Mouse (Mus musculus) neural tube, embryonic 12.5 days (tissue): ENCODE results near the gene Vax2. TPM values are rescaled to one million over a fixed set of nuclear protein-coding genes. Genes with fewer than 3 reads are reported as not detected.

Experiments used
- ATAC-seq: fragments of 200-750 bp; cut with Nextera tagmentation; 2 replicates; pipeline ENCODE4 v1.8.0; 2017; ENCODE audit warnings: low read depth, mild to moderate bottlenecking, moderate TSS enrichment, moderate library complexity; ENCODE audit not compliant: low FRiP score
- H3K27ac ChIP-seq: fragments of 300-500 bp; sonication (generic); 2 replicates; pipeline ENCODE4 v1.5.1; 2016
- H3K27me3 ChIP-seq: fragments of 300-500 bp; sonication (generic); replicated peaks from 2 replicates; pipeline ENCODE4 v1.6.1; 2016; ENCODE audit warnings: mild to moderate bottlenecking
- H3K36me3 ChIP-seq: fragments of 300-500 bp; sonication (generic); 2 replicates; pipeline ENCODE4 v1.6.1; 2016; ENCODE audit warnings: mild to moderate bottlenecking
- H3K4me1 ChIP-seq: fragments of 300-500 bp; sonication (generic); 2 replicates; pipeline ENCODE4 v1.6.1; 2016
- H3K4me2 ChIP-seq: fragments of 300-500 bp; sonication (generic); replicated peaks from 2 replicates; pipeline ENCODE4 v1.6.1; 2016; ENCODE audit warnings: mild to moderate bottlenecking
- H3K4me3 ChIP-seq: fragments of 300-500 bp; sonication (generic); 2 replicates; pipeline ENCODE4 v1.5.1; 2016
- H3K9ac ChIP-seq: fragments of 300-500 bp; sonication (generic); 2 replicates; pipeline ENCODE4 v1.6.1; 2016; ENCODE audit warnings: mild to moderate bottlenecking
- H3K9me3 ChIP-seq: fragments of 300-500 bp; sonication (generic); 2 replicates; pipeline ENCODE4 v1.6.1; 2016; ENCODE audit warnings: mild to moderate bottlenecking
- WGBS: fragments of 180-500 bp; shearing (Covaris S2); methylation state at CpG from one replicate; pipeline ENCODE4 v1.1.7; 2016; 5-methylcytosine and 5-hydroxymethylcytosine counted together
- polyA plus RNA-seq: library from polyadenylated mRNA; unstranded; fragments of >200 nt; fragmentation: Nextera tagmentation; extraction: Ambion mirVana; gene quantifications from 2 replicates; pipeline ENCODE4 v1.2.1, GENCODE M21; 2016

The Vax2 gene
- polyA plus RNA-seq, 1 experiment from 2014 or later, result 0.15 TPM

DNA sequence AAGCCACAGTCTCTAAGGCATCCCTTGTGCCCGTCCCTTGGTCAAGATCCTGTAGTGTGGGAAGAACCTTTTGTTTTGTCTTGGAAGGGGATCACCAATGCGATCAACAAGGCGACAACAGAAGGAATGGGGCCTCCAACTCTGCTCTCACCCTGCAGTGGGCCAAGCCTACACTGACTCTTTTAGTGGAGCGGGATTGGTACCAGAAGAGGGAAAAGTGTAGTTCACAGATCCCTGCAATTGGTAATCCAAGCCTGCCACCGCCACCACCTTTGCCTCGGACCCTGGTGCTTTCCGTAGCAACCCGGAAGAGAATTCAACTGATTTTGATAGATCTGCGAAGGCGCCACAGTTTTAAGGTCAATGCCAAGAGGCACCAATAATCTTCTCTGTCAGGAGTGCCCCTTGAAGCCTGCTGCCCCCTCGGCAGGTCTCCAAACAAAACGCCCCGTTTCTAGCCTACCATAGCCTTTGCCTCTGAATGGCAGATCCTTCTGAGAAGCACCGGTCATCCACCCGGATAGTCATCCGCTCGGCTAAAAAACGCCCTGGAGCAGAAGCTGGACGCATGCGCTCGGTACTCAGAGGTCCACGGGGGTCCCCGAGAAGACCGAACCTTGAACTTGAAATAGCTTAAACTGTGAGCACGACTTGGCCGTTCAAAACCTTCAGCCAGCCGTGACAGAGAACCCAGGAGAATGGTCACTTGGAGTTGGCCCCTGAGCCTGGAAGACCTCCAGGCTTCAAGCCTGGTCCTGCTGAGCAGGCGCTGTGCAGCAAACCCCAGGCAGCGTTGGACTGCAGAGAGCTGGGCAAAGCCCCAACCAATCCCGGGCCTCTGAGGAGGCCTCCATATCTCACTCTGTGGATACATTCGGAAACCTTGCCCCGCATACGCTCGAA, 3.4 kb downstream of the Vax2 start:
- H3K9ac ChIP-seq, result no peak overlapping the region
- no peak overlapping the region for H3K27ac ChIP-seq
- no peak overlapping the region for H3K4me2 ChIP-seq
- peaks cover 95% of the 10 kb centered on the region for H3K27me3 ChIP-seq
- no peak overlapping the region for H3K4me3 ChIP-seq
- peaks cover 16% of the 10 kb centered on the region for H3K4me1 ChIP-seq
- H3K36me3 ChIP-seq, result no peaks in the 10 kb centered on the region
- H3K9me3 ChIP-seq, result no peaks in the 10 kb centered on the region
- no peak for ATAC-seq
- under 1% methylated on average over 34 of the region's 34 CpGs for WGBS

DNA sequence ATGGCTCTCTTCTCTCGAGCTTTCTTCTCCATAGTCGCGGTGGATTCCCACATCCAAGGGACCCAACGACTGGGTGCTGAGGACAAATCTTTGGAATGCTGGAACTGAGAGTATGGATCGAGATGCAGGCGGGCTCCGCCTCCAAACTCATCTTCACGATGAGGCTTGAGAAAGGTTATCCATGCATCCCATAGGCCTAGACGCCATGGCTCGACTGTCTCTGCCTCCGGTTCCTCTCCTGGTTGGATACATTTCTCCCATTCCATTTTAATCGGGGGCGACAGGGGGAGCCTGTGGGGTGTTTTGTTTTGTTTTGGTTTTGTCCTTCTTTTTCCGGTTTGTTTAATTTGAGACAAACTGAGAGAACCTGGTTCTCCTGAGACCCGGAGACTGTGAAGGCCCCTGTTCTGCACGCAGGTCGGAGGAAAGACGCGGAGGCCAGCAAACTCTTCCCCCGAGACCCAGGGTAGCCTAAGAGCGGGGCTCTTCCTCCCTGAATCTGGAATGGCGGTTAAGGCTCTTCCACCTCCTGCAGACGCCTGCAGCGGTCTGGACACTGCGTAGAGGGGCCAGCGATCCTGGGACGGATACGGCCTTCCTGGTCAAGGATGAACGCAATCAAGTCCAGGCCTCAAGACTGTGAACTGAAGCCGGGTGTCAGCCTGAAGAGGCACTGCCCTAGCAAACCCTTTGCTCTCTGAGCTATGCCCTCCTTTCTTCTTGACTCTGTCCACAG, 4.6 kb downstream of the Vax2 start:
- Histone ChIP-seq H3K27me3 (peaks cover 95% of the 10 kb centered on the region), H3K4me1 (peaks cover 14% of the 10 kb centered on the region)
- WGBS, result under 1% methylated on average over 30 of the region's 30 CpGs

DNA sequence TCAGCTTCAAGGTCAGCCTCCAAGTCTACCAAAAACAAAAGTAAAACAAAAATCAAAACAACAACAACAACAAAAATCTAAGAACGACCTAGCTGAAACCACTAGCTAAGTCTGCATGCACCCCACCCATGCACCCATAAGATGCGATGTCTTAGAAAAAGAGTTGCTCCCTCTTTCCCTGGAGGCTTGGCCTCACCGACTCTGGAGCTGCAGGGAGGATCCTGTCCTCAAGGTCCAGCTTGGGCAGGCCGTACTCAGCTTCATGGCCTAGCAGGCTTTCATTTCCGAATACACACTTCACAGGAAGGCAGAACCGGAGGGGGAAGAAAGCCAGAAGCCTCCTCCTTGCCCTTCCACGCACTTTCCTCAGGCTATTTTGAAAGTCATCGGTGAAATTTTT, 6.0 kb downstream of the Vax2 start:
- ATAC-seq, result no peak
- Histone ChIP-seq H3K9me3 (no peaks in the 10 kb centered on the region), H3K27me3 (peaks cover 95% of the 10 kb centered on the region), H3K9ac (no peak overlapping the region), H3K4me1 (peaks cover under 1% of the 10 kb centered on the region; the same call in 1 of the 2 replicates), H3K4me2 (no peak overlapping the region), H3K27ac (no peak overlapping the region), H3K36me3 (no peaks in the 10 kb centered on the region), H3K4me3 (no peak overlapping the region)
- WGBS, result 1% methylated on average over 8 of the region's 8 CpGs

More for the DNA sequence above, 4.6 kb downstream of the Vax2 start:
- Histone ChIP-seq H3K4me2 (no peak overlapping the region), H3K4me3 (no peak overlapping the region), H3K27ac (no peak overlapping the region), H3K9ac (no peak overlapping the region), H3K36me3 (no peaks in the 10 kb centered on the region), H3K9me3 (no peaks in the 10 kb centered on the region)
- no peak for ATAC-seq

DNA sequence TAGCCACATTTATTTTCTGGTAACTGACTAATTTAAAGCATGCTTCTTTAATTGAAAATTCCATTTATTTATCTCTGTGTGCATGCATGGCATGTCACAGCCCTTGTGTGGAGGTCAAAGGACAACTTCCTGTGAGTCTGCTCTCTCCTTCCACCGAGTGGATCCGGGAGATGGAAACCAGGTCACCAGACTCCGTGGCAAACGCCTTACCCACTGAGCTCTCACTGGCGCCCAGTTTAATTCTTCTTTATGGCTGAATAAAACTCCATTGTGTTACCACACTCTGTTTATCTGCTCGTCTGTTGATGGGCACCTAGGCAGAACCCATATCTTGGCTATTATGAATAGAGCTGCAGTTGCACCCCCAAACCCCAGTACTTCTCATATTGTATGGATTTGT, 11.5 kb downstream of the Vax2 start:
- 23% methylated on average over 6 of the region's 6 CpGs for WGBS
- peaks cover 62% of the 10 kb centered on the region for H3K27me3 ChIP-seq

DNA sequence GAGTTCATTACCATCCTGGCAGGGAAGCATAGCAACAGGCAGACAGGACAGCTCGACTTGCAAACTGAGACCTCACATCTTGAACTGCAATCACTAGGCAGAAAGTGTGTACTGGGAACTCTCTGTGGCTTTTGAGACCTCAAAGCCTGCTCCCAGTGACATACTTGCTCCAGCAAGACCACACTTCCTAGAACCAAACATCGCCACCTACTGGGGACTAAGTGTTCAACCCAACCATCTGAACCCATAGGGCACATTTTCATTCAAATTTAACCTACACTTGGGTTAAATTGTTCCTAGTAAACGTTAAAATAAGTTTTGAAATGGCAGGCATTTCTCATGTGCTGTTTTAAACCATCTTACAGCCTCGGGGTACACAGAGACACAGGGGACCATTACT, 16.1 kb downstream of the Vax2 start:
- H3K27me3 ChIP-seq, result peaks cover 23% of the 10 kb centered on the region
- H3K27ac ChIP-seq, result no peak overlapping the region
- no peak overlapping the region for H3K9ac ChIP-seq
- WGBS, result 42% methylated on average over 4 of the region's 4 CpGs
- no peak overlapping the region for H3K4me3 ChIP-seq
- no peak for ATAC-seq
- 0 out of 2 replicates have a peak, but pooled peaks cover 3% of the 10 kb centered on the region for H3K9me3 ChIP-seq
- no peaks in the 10 kb centered on the region for H3K4me1 ChIP-seq
- no peaks in the 10 kb centered on the region for H3K36me3 ChIP-seq
- no peak overlapping the region for H3K4me2 ChIP-seq

More for the DNA sequence above, 11.5 kb downstream of the Vax2 start:
- Histone ChIP-seq H3K4me1 (no peaks in the 10 kb centered on the region), H3K4me3 (no peak overlapping the region), H3K9ac (no peak overlapping the region), H3K4me2 (no peak overlapping the region), H3K36me3 (no peaks in the 10 kb centered on the region), H3K9me3 (no peaks in the 10 kb centered on the region), H3K27ac (no peak overlapping the region)
- ATAC-seq, result no peak

DNA sequence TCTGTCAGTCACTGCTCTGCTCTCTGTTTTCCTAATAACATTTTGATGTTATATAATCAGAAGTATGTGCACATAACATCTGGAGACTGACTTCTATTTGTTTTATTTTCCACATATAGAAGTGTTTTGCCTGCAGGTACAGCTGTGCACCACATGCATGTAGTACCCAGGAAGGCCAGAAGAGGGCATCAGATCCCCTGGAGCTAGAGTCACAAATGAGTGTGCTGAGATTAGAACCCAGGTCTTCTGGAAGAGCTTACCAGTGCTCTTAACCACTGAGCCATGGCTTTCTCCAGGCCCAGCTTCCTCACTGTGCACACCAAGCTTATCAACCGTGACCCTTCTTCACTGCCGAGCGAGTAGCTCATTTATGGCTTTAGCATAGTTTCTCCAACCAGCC, 17.4 kb downstream of the Vax2 start:
- 0 out of 2 replicates have a peak, but pooled peaks cover 3% of the 10 kb centered on the region for H3K9me3 ChIP-seq
- H3K27me3 ChIP-seq, result peaks cover 14% of the 10 kb centered on the region
- WGBS, result 93% methylated on average over 3 of the region's 3 CpGs
- H3K4me1 ChIP-seq, result no peaks in the 10 kb centered on the region
- no peak for ATAC-seq
- H3K4me2 ChIP-seq, result no peak overlapping the region
- H3K9ac ChIP-seq, result no peak overlapping the region
- no peak overlapping the region for H3K27ac ChIP-seq
- H3K36me3 ChIP-seq, result no peaks in the 10 kb centered on the region
- no peak overlapping the region for H3K4me3 ChIP-seq

DNA sequence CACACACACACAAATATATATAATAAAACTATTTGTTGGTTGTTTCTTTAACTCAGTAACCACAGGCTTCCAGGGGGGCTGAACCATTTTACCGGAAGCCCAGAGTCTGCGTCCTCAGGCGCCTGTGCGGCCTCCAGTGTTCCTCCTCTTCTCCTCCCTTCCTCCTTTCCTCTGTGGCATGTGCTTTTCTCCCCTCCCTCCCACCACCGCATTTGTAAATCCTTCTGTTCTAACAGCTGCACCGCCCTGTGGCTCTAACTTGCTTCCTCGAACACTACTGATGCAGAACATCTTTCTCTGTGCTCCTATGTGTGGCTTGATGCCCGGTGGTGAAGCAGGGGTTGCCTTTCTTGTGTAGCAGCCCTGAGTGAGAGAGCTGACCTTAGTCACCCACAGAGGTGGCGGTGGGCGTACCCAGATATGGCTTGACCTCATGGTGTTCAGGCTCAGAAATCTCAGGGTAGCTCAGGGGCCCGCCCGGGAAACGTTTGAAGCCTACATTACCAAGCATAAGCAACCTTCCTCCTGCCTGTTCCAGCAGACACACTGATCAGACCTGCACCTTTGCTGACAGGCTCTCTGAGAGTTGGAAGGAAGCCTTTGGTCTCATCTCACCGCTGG, 18.4 kb downstream of the Vax2 start:
- no peak overlapping the region for H3K4me2 ChIP-seq
- no peak overlapping the region for H3K4me3 ChIP-seq
- H3K27me3 ChIP-seq, result peaks cover 7% of the 10 kb centered on the region
- H3K27ac ChIP-seq, result no peak overlapping the region
- ATAC-seq, result no peak
- H3K9me3 ChIP-seq, result peaks cover 9% of the 10 kb centered on the region
- no peak overlapping the region for H3K9ac ChIP-seq
- no peaks in the 10 kb centered on the region for H3K4me1 ChIP-seq
- 68% methylated on average over 14 of the region's 14 CpGs for WGBS
- H3K36me3 ChIP-seq, result no peaks in the 10 kb centered on the region

DNA sequence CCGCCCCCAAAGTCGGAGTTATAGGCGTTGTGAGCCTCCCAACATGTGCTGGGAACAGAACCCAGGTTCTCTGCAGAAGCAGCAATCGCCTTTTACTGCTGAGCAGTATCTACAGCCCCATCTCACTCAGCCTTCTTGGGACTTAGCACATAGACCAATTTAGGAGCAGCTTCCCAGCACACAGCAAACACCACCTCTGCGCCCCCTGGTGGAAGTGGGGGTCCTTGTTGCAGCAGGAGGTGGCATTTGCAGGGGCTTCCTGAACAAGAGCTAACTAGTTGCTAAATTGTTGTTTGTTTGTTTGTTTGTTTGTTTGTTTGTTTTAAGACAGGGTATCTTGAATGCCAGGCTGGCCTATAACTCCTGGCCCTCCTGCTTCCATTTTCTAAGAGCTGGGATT, 20.1 kb downstream of the Vax2 start:
- Histone ChIP-seq H3K27me3 (peaks cover 10% of the 10 kb centered on the region), H3K4me1 (no peaks in the 10 kb centered on the region), H3K9me3 (peaks cover 11% of the 10 kb centered on the region), H3K9ac (no peak overlapping the region), H3K4me2 (no peak overlapping the region), H3K4me3 (no peak overlapping the region), H3K36me3 (no peaks in the 10 kb centered on the region), H3K27ac (no peak overlapping the region)
- WGBS, result 26% methylated on average over 5 of the region's 5 CpGs
- ATAC-seq, result no peak

DNA sequence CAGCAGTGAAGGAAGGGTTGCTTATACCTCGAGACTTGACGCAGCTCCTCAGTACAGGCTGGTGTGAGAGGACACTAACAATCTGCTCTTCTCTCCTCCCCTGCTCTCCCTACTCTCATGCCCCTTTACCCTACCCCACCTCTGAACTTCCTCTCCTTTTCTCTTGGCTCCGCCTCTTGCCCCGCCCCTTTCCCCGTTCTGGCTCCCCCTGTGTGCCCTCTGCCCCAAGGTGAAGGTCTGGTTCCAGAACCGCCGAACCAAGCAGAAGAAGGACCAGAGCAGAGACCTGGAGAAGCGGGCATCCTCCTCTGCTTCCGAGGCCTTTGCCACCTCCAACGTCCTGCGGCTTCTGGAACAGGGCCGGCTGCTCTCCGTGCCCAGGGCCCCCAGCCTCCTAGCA, 26.2 kb downstream of the Vax2 start:
- Histone ChIP-seq H3K36me3 (no peaks in the 10 kb centered on the region), H3K9me3 (peaks cover 8% of the 10 kb centered on the region), H3K27me3 (peaks cover 4% of the 10 kb centered on the region; the same call in 1 of the 2 replicates), H3K4me2 (no peak overlapping the region), H3K9ac (no peak overlapping the region), H3K4me1 (no peaks in the 10 kb centered on the region), H3K4me3 (no peak overlapping the region), H3K27ac (no peak overlapping the region)
- 29% methylated on average over 13 of the region's 13 CpGs for WGBS
- ATAC-seq, result no peak

DNA sequence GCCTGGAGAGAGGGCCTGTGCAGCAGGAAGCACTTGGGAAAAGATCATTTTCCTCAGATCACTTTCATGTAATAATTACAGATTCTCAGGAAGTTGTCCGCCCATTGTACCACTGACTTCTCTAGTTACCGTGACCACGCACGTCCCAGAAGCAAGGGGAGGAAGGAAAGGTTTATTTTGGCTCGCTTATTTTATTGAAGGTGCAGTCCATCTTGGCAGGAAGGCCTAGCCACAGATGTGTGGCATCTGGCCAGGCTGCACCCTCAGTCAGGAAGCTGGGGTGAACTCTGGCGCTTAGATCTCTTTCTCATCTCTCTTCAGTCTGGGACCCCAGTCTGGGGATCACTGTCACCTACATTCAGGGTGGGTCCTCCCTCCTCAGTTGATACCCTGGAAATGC, 27.5 kb downstream of the Vax2 start:
- Histone ChIP-seq H3K4me2 (no peak overlapping the region), H3K4me1 (no peaks in the 10 kb centered on the region), H3K27me3 (0 out of 2 replicates have a peak, but pooled peaks cover 4% of the 10 kb centered on the region), H3K36me3 (no peaks in the 10 kb centered on the region), H3K9me3 (peaks cover 8% of the 10 kb centered on the region), H3K4me3 (no peak overlapping the region), H3K27ac (no peak overlapping the region), H3K9ac (no peak overlapping the region)
- ATAC-seq, result no peak
- WGBS, result 78% methylated on average over 6 of the region's 6 CpGs

DNA sequence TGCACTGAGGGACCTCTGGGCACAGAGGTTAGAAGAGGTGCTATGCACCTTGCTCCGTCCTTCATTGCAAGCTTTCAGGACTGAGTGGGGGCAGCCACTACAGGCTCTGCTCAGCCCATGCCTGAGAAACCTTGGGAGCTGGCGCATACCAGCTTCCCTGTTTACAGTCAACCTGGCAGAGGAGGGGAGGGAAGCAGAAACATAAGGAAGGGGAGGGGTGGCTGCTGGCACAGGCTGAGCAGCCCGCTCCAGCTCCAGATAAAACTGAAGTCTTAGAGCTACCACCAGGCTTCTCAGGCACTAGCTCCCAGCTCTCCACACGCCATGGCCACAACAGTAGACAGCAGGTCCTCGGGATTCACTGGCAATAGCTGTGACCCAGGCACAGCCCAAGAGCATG, 31.7 kb downstream of the Vax2 start, which contains the start of gene Atp6v1b1:
Gene Atp6v1b1 (plus strand): TSS at position 230 of the 400 bp plus-strand sequence.
- Histone ChIP-seq H3K36me3 (no peaks in the 10 kb centered on the region), H3K9me3 (no peaks in the 10 kb centered on the region), H3K4me2 (no peak within 1 kb of the TSS), H3K9ac (no peak within 1 kb of the TSS), H3K4me1 (peaks cover 5% of the 10 kb centered on the region; the same call in 1 of the 2 replicates), H3K4me3 (no peak within 1 kb of the TSS), H3K27me3 (no peaks in the 10 kb centered on the region; the same call in 1 of the 2 replicates), H3K27ac (no peak within 1 kb of the TSS)
- no peak for ATAC-seq
- WGBS, result 58% methylated on average over 5 of the region's 5 CpGs

DNA sequence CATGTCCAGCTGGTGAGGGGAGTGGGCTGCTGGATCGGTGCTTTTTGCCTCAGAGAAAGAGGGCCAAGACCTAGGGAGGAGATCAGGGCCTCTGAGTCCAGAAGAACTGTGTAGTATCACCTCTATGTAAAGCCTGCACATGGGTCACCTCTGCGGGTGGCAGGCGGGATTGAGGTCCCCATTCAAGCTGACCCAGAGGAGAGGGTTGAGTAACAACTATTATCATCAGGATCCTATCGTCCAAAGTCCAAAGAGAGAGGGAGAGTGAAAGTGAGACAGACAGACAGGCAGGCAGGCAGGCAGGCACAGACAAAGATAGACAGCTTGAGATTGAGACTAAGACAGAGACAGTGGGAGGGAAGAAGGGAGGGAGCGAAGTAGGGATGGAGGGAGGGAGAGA, 32.1 kb downstream of the Vax2 start:
- ATAC-seq, result no peak
- H3K4me3 ChIP-seq, result no peak overlapping the region
- no peak overlapping the region for H3K27ac ChIP-seq
- H3K36me3 ChIP-seq, result no peaks in the 10 kb centered on the region
- no peak overlapping the region for H3K4me2 ChIP-seq
- 70% methylated on average over 5 of the region's 5 CpGs for WGBS
- H3K27me3 ChIP-seq, result no peaks in the 10 kb centered on the region; the same call in 1 of the 2 replicates
- H3K4me1 ChIP-seq, result peaks cover 5% of the 10 kb centered on the region; the same call in 1 of the 2 replicates
- no peak overlapping the region for H3K9ac ChIP-seq
- H3K9me3 ChIP-seq, result no peaks in the 10 kb centered on the region
